Mouse (Mus musculus): ENCODE results near the gene Renbp.

Gene Renbp

DNA sequence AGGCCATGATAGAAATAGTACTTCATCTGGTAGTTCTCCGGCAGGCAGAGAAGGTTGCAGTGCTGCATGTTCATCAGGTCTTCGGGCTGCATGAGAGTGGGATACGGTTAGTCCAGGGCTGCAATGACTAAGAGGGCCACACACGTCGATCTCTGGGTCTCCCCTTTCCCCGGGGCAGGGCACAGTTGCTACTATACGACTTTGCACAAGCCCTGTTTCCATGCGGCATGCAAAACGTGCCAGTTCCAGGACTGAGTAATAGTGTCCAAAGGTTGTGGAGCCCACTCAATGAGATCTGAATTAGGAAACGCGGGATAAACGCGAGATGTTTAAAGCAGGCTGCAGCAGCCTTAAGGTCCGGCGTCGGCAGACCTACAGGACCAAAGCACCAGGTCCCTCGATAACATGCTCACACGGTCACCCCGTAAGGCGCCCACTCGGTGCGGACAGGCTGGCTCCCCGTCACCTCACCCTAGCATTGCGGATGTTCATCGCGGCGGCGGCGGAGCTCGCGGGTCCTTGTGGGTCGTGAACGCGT is 9.3 kb downstream of the Renbp start:
- DNase-seq (ENCODE audit: extremely low read depth, insufficient read length, low spot score): no peak

DNA sequence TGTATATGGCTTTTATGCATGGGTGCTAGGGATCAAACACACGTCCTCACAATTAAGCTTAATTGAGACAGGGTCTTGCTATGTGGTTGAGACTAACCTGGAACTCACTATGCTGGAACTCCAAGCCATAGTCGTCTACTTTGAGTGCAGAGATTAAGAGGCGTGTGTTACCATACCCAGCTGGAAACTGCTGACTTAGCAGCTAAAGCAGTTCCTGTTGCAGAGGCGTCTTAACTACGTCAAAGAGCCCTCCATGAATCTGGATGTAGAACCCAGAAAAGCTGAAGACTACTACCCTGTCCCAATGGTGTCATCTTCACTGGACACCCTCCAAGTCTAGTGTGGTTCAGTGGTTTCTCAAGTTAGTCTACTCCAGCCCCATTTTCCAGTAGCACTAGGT is 12.0 kb downstream of the Renbp start:
- no peak for DNase-seq (ENCODE audit: extremely low read depth, insufficient read length, low spot score)

DNA sequence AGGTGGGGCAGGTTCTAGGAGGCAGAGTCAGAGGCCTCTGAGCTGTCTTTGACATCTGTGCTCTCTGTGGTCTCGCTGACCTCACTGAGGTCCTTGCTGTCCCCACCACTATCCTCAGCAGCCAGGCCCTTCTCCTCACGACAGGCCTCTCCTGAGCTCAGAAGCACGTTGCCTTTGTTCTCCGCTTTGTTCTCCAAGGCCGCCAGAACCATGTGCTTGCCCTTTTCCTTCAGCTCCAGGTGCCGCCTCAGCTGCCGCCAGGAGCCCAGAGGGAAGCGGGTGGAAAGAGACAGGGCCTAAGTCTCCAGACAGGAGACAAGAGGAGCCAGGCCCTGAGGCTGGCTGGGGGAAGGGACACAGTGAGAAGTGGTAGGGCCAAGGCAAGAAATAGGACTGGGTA is 13.7 kb downstream of the Renbp start:
- no peak for DNase-seq (ENCODE audit: extremely low read depth, insufficient read length, low spot score)

DNA sequence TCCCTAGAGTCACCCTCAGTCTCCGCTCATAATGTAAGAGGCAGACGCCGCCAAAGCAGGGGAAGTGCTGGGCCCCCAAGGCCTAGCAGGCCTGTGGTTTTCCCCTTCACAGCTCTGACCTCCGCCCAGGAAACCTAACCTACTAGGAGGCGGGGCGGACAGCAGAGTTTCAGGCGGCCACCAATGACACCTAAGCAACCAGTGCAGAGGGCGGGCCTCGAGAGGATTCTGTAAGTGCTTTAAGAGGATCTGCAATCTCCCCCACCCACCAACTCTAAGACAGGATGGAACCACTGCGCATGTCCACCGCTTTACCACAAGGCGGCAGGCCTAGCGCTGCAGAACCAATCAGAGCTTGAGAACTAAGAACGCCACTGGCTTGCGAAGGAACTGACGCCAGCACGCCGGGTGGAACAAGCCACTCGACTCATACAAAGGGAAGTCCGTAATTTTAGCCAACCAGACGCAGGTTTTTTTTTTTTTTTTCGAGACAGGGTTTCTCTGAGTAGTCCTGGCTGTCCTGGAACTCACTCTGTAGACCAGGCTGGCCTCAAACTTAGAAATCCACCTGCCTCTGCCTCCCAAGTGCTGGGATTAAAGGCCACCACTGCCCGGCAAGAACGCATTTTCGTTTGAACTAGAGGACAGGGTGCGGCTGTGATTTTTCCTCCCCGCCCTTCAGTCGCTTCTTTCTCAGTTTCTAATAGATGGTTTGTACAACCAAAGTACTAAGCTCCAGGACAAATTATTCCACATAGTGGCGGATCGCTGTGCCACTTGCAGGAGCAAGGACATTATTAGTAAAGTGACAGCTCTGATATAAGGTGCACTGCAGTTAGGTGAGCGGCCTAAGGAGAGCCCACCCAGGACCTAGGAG is 15.6 kb downstream of the Renbp start:
- DNase-seq (ENCODE audit: extremely low read depth, insufficient read length, low spot score): peak; percentile 89

DNA sequence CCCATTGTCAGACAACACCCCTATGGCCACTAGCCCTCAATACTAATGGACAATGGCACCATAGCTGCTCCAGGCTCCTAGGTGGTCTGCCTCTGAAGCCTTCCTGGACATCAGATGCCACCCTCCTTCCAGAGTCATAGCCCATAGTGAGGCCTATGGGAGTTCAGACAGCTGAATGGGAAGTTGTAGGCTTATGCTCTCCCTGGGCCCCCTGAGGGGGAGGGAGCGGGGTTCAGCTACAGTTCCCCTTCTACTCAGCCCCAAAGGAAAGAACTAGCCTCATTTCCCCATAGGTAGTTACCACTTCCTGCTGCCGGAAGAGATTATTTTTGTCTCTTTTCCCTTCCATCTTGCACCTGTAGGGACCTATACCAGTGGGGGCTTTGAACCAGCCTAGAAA is 19.1 kb downstream of the Renbp start:
- no peak for DNase-seq (ENCODE audit: extremely low read depth, insufficient read length, low spot score)

DNA sequence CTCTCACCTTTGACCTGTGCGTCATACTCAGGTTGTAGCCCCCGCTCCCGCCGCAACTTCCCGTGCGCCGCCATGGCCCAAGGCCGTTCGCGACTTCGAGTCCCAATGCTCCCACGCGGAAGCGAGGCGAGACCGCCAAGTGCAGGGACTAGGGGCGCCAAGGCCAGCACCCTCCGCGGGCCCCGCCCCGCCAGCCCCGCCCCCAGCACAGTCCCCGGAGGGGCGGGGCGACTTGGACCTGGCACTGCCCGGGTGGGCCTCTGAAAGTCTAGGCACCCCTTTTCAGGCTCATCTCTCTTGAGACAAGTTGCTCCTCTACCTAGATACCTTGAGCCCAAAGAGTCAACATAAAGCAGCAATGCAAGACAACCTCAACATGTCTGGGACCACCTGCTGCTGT is 19.5 kb downstream of the Renbp start:
- DNase-seq (ENCODE audit: extremely low read depth, insufficient read length, low spot score): no peak

DNA sequence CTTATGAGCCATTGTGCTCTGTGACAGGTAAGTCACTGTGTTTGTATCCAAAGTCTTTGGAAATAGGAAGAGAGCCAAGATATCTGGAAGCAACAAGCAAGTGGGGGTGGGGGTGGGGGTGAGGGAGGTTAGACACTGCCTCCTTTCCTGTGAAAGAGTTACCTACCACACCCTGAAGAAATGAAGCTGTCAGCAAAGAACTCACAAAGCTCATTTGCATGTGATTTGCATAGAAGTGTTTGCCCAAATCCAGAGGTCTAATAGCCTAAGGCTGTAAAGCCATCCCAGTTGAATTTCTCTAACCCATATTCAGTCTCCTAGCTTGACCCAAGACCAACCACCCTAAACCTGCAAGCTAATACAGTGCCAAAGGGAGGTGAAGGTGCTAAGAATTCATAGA is 20.2 kb downstream of the Renbp start:
- DNase-seq (ENCODE audit: extremely low read depth, insufficient read length, low spot score): no peak

DNA sequence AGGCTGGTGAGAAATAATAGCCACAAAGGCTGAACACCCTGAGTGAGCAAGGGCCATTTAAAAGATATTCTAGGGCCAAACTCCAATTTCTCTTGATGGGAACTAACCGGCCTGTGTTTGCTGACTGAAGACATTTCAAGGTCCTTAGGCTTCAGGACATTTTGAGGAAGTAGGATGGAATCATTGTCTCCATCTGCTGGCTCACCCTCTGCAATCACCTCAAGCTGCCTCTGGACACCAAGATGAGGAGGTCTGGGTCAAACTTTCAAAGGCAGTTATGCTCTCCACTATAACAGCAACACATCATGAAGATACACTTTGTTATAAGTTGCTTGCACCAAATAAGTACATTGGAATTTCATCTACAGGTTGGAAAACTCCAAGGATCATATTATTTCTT is 20.6 kb downstream of the Renbp start:
- no peak for DNase-seq (ENCODE audit: extremely low read depth, insufficient read length, low spot score)

DNA sequence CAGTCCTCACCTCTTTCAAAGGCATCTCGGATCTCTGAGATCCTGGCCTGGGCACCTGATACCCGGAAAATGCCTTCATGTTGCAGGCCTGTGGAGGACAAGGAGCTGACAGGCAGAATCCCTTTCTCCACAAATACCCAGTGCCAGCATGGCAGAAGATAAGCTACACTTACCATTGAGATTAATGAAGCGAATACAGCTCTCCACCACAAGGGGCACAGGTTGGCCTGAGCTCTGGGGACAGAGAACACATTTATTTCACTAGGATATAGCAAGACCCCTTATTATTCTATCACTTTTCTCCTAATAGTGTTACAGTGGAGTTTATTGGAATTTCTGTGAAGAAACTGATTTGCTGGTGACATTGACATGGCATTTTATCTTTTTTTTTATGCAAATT is 32.7 kb downstream of the Renbp start:
- DNase-seq (ENCODE audit: extremely low read depth, insufficient read length, low spot score): no peak

DNA sequence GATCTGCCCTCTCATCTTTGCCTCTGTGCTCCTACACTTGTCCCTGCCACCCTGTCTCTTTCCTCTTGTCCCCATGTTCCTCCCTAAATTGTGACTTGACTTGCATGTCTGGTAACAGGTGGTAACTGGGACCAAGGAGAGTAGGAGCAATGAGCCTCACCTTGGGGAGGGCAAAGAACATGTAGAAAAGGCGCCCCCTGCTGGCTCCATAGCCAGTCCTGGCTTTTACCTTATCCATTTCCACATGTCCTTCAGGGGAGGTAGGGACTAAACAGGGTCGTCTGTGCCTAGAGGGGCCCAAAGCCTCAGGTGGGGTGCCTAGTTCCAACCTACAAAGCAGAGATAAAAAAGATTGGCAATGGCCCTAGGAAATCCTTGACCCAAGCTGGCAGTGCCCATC is 34.9 kb downstream of the Renbp start, which contains the start of gene L1cam:
Gene L1cam, minus strand, starts transcription at position 387 of the 400 bp plus-strand sequence.
- DNase-seq (ENCODE audit: extremely low read depth, insufficient read length, low spot score): no peak

DNA sequence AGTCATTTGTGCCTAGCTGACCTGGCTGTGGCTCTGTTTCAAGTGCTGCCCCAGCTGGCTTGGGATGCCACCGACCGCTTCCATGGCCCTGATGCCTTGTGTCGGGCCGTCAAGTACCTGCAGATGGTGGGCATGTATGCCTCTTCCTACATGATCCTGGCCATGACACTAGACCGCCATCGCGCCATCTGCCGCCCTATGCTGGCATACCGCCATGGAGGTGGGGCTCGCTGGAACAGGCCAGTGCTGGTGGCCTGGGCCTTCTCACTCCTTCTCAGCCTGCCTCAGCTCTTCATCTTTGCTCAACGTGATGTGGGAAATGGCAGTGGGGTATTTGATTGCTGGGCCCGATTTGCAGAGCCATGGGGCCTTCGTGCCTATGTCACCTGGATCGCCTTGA is 37.8 kb downstream of the Renbp start:
- DNase-seq (ENCODE audit: extremely low read depth, insufficient read length, low spot score): no peak

DNA sequence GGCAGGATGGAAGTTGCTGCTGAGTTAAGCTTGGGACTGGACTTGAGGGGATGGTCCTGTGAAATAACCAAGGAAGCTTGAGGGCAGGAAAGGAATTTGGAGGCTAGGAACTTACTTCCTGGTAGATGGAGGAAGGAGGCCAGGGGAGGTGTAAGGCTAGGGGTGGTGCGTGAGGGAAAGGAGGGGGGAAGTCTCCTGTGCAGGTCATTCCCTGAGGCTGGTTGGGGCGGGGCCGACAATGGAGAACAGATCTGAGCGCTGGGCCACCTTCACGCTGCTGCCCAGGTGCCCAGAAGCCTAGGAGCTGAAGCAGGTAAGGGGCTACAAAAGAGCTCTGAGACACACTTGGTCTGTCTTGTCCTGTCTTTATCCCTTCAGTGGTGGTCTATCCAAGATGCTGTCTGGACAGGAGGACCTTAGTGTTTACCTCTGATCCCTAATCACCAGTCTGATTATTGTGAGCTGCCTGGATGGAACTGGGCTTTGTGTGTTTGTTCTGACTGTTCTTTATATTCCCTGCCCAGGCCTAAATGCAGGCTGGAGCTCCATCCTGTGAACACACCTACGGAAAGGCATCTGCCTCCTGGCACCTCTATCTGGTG is 39.0 kb downstream of the Renbp start, which contains the start of gene Avpr2:
Gene Avpr2, plus strand, starts transcription at position 552 of the 602 bp plus-strand sequence.
- no peak for DNase-seq (ENCODE audit: extremely low read depth, insufficient read length, low spot score)

DNA sequence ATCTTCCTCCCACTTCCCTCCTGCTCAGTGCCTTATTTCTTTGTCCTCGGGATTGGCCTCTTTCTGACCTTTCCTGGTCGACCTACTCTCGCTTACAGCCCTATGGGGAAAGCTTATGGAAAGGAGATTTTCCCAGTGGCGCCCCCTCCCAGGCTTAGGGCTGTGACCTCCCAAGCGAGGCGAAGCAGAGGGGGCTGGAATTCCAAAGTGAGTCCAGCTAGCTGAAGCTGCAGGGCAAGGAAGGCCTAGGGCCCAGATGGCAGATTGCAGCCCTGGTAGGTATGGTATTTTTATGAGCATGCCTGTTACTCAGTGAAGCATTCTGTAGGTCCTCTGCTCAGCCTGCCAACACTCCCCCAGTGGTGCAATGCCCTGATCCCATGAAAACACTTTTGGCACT is 49.2 kb downstream of the Renbp start:
- no peak for DNase-seq (ENCODE audit: extremely low read depth, insufficient read length, low spot score)

DNA sequence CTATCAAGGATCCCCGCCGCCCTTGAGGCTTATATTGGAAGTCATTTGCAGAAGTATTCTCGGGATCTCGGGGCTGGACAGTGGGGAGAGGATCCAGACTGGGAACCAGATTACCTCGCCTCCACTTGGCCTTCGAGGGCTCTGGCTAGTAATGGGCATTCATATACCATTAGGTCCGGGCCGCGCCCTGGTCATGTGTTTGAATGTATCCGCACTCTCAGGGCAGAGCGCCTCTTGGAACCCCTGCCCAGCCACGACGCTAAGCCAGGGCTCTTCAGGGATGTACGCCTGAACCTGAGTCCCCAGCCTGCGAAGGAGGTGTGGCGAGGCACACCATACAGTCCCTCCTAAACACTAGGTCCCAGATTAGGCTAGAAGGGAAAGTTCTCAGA is 49.6 kb downstream of the Renbp start:
- DNase-seq (ENCODE audit: extremely low read depth, insufficient read length, low spot score): no peak

DNA sequence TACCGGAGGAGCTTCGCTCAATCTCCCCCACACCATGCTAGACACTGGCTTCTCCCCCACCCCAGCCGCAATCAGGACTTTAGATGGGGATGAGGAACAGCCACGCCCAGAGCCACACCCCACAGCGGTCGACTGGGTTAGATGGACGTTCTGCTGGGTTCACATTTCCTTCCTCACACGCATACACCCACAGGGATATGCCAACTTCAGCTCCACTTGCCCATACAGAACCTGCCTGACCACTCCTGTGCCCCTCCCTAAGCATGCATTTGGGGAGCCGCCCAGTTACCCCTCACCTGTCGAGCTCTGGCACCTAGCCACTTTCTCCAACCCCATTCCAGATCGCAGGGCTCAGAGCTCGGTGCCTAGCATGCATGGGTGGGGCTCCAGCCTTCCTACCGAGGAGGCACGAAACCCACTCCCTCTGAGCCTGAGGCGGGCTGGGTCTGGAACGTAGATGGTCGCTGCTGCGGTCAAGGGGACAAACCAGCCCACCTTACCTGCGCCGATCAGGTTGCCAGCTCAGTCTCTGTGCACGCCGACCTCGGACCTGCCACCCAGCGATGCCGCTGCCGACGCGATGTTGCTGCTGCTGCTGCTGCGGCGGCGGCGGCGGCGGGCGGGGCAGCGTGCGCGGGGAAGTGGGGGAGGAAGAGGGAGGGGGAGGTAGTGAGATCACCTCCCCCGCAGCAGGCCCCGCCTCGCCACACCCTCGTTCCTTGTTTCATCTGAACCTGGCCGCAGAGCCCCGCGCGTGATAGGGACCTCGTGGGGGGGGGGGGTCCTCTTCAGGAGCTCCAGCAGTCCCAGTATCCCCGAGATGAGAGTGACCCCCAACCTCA is 50.2 kb downstream of the Renbp start:
- no peak for DNase-seq (ENCODE audit: extremely low read depth, insufficient read length, low spot score)

DNA sequence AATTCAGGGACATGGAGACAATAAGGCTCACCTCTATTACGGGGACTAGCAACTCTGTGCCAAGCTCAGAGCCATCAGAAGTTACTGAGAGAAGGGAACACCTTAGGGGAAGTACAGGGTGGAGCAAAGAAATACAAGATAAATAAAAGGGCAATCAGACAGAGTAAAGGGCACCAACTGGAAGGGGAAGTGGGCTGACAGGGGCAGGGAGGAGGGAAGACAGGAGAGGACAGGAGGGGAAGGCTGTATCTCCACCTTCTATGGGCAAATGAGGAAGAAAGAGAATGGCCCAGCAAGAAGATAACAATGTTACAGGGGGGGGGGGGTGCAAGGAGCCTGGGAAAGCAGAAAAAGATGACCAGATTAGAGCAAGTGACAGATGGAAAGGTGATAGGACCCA is 53.6 kb downstream of the Renbp start:
- DNase-seq (ENCODE audit: extremely low read depth, insufficient read length, low spot score): no peak

DNA sequence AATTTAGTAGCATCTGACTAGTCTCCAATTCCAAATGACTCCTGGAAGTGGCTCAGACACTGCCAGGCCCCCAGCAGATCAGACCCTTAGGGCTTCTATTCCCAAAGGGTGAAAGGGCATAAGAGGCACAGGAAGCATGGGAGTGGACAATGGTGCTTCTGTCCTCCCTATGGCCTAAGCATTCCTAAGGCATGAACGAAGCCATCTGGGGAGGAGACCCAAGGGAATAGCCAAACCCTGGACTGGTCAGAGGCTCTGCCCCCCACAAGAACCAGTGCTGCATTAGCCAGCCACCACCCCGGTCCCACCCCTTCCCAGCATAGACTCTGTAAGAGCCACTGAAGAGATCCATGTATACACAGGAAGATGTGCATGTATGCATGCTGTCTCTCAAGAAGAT is 54.8 kb downstream of the Renbp start:
- peak; percentile 61 for DNase-seq (ENCODE audit: extremely low read depth, insufficient read length, low spot score)
